Mouse (Mus musculus): ENCODE results near the gene Mapt.

Mapt gene

DNA sequence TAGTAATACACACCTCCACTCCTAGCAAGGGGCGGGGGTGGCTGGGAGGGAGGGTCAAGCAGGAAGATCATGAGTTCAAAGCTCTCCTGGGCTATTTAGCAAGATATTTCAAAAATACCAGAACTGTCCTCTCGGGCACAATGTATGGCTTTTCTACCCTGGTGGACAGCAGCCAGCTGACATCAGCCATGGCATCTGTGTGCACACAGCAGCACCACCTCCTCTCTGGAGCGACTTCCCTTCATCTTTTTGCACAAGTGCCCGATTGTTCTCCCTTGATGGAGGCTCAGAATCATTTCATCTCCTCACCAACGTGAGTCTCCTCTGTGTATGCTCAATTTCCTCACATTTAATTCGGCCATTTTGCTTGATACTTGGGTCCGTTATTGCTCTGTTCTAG, 44.6 kb downstream of the Mapt start:
- no peak for DNase-seq (ENCODE audit: low spot score)

DNA sequence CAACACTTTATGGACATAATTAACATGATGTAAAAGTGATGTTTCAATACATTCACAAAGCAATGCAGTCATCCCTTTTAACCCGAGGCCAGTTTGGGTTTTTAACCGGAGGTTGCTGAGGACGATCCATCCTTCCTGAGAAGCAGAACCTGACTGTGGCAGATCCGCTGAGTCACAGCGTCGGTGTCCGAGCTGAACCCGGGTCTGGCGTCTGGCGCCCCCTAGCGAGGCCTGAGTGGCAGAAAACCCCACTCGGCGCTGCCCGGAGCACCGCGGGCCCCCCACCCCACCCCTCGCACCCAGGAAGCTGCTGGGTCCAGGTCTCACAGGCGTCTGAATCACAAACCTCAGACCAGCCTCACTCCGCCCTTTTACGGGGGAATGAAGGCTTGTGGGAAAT, 47.0 kb downstream of the Mapt start:
- DNase-seq (ENCODE audit: low spot score), result no peak

- no peak for DNase-seq (ENCODE audit: low spot score)
These were observed 47.9 kb downstream of the Mapt start for GRCm38 (mm10) chr11:104279049-104279448.

GRCm38 (mm10) chr11:104279538-104279937, 48.3 kb downstream of the Mapt start:
- DNase-seq (ENCODE audit: low spot score), result peak; percentile 58

DNA sequence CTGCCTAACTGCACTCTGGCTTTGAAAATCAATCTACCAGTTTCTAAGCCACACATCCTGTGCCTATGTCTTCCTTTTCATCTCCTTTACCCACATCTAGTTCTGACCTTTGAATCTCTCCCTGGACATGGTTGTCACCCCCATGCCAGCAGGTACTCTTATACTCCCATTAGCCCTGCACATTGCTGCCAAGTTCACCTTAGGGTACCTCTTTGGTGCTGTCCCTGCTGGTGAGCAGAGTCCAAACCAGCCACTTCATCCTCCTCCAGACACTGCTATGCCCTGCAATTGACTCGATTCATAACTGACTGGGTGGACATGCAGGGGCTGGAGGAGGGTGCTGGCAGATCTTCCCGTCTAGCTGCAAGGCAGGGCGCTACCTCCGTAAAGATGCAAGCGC, 50.3 kb downstream of the Mapt start:
- no peak for DNase-seq (ENCODE audit: low spot score)

GRCm38 (mm10) chr11:104287113-104287512, 55.9 kb downstream of the Mapt start:
- DNase-seq (ENCODE audit: low spot score), result no peak

GRCm38 (mm10) chr11:104288835-104289198, 57.6 kb downstream of the Mapt start:
- DNase-seq (ENCODE audit: low spot score), result peak; percentile 57

DNA sequence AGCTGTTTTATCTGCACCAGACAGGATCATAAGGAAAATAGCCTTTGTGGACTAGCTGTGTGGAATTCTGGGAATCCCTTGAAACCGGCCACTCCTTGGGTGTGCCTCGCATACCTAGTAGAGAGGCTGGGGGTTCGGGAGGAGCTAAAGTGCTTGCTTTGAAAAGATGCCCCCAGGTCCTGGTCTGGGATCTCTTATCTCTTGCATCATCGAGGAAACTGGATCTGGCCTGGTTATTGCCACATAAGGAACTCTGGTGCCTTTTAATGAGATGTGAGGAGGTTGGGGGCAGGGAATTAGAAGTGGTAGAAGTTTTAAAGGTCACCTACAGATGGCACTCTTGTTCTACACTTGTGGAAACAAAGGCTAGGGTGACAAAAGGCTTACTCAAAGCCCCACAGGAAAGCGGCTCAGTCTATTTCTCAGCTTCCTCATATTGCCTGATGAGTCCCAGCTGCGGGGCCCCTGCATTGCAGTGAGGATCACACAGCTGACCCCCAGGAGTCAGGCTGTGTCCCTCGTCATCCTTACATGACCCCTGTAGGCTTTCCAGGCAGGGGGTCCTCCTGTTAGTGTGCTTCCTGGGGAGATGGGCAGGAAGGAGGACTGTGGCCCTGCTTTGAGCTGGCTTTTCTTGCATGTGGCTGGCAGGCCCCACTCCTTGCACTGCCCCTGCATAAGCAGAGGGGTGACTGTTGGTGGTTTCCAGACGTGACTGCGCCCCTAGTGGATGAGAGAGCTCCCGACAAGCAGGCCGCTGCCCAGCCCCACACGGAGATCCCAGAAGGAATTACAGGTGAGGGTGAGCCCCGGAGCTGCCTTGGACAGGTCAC, 58.2 kb downstream of the Mapt start:
- peak; percentile 87 for DNase-seq (ENCODE audit: low spot score)

DNA sequence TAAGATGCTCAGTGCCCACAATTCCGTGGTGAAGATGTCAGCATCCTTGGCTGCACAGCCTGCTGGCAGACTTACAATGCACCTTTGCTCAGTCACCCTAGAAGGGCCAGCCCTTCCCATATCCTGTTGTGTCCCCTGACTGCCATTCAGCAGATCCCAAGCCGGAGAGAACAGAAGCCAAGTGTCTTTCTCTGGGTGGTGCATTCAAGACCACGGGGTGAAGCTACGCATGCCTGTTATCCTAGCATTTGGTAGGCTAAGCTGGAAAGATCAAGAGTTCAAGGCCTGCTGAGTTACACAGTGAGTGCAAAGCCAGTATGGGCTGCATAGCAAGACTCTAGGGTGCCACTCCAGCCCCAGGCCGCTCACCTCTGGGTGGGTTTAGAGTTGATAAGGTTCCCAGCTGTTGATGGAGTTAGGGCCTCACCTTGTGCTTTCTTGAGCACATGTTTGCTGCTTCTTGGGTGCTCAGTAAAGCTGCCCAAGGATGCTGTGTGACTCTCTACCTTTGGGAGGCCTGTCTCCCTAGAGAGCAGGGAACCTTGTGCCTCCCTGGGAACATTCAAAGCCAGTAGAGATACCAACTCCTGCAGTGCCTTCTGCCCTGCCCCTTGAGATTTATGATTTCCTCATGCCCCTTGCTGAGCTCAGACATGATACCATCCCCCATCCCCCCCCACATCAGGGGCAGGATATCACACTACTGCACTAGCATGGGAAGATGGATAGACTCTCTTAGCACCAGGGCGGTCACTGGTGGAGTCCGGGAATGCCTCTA, 61.4 kb downstream of the Mapt start:
- no peak for DNase-seq (ENCODE audit: low spot score)

DNA sequence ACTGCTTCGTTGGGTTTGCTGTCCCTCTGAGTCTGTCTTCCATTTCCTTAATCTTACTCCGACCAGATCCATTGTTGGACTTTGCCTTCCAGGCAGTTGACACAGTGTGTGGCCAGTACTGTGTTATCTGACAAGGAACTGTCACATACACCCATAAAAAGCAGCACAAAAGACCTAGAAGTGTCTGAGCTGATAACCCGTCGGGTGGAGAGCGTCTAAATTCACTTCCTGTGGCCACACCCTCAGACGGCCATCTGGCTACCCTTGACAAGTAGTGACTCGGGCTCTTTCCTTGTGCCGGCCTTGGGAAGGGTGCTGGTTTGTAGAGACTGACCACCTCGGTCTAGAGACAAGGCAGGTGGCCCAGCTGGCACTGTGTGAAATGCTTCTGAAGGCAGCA, 62.1 kb downstream of the Mapt start:
- DNase-seq (ENCODE audit: low spot score), result no peak

DNA sequence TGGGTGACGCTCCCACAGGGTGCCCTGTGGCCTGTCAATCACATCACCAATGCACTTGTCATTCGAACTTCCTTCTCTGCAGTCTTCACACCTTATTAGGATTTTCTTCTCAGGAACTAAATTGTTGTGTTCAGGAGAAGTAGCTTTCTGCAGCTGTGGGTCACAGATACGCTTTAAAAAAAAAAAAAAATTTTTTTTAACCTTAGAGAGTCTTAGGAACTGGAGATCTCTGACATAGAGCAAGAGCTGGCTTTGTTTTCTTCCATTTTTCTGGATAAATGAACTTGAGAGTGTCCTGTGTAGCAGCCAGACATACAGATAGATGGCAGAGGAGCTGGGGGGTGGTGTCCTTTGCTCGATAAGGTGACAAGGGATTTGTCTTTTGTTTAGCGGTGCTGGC, 64.0 kb downstream of the Mapt start:
- DNase-seq (ENCODE audit: low spot score), result no peak

DNA sequence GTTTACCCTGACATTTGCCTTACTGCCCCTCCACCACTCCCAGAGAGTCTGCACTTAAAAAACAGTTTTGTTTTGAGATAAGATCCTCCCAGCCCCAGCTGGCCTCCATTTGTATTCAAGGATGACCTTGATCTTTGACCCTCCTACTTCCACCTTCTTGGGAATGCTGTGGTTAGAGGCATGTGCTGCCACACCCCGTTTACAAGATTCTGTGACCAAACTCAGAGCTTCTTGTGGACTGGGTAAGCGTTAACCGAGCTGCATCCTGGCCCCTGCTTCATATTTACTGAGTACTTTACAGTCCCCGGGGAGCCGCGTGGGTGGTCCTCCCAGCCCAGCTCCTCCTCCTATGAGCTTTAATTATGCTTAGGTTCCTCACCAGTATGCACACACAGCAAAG, 64.5 kb downstream of the Mapt start:
- DNase-seq (ENCODE audit: low spot score), result no peak

DNA sequence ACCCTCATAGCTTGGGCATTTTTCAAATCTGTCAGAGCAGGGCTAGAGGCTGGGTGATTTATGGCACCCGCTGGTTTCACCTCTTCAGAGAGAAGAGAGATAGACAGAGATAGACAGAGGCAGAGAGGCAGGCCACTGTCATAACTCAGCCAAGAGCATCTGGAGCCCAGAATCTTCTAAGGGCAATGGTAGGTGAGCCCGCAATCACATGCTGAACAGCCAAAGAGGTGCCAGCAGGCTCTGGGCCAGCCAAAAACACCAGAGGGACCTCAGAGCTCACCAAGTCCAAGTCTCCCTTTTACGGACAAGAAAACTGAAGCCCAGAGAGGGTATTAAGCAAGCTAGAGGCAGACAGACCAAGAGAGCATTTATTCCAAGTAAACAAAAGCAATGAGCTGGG, 66.5 kb downstream of the Mapt start:
- DNase-seq (ENCODE audit: low spot score), result no peak

DNA sequence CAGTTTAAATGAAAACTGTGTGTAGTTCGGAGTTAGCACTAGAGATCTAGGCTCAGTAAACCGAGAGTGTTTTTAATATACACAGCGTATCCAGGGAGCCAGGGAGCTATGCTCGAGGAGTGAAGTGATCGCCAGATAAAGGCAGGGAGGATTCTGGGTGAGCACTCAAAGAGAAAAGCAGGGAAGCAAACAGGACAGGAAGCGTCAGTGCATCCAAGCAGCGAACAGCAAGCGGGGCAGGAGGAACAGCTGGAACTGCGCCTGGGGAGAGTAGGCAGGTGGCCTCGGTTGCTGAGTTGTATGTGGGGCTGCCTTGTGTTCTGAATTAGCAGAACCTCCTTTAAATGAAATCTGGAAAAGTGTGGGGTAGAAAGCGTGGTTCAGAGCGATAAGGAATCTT, 71.4 kb downstream of the Mapt start:
- peak; percentile 41 for DNase-seq (ENCODE audit: low spot score)

GRCm38 (mm10) chr11:104303088-104303960, 72.1 kb downstream of the Mapt start:
- peak; percentile 78 for DNase-seq (ENCODE audit: low spot score)

DNA sequence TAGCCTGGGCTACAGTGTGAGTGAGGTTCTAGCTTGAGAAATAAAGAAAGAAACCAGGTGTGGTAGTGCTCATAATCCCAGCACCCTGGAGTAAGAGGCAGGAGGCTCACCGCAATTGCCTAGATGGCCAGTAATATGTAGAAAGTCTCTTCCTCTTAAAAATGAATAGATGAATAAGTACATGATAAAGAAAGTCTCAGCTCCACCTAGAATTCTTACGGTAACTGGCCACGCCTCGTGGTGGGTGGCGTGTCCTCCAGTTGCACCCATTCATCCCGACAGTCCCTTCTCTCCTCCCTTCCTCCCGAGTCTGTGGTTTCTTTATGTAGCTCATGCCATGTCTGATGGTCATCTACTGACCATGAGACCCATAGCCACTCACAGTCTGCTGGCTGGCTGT, 74.5 kb downstream of the Mapt start:
- DNase-seq (ENCODE audit: low spot score), result no peak

GRCm38 (mm10) chr11:104306483-104306882, 75.3 kb downstream of the Mapt start:
- no peak for DNase-seq (ENCODE audit: low spot score)

- DNase-seq (ENCODE audit: low spot score), result peak; percentile 31
These were observed 75.9 kb downstream of the Mapt start for GRCm38 (mm10) chr11:104307136-104307535.

DNA sequence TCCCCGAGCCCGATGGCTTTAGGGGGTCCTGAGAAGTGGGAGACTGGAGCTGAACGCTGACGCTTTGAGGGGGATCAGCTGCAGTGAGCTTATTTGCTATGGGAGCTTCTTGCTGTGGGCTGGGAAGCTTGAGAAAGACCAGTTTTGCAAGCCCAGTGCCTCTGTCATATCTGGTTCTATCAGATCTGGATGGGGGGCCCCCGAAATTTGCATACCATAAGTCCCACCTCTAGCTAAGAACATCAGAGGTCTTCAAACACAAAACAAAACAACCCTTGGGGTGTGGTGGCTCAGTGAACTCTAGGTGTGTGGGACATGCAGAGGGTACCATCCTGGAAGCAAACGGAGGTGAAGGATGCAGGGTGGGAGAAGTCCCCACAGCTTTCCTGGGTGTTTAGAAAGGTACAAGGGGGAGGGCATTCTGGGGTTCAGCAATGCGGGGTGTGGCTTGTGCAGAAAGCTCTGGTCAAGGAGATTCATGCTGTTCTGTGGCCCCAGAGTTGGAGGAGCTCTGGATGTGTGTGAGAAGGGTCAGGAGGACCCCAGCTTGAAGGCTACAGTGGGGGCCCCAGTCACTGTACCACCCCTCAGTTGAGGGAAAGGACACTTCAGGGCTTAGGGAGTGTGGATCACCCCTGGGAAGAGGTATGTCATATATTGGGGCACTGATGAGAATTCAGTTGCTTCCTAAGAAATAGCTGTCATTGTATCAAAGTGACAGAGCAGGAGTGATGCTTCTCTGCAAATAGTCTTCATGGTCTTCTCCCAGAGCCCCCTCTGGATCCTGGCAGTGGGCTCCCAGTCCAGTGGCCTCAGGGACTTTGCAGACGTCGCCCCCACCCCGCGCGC, 78.4 kb downstream of the Mapt start:
- no peak for DNase-seq (ENCODE audit: low spot score)

DNA sequence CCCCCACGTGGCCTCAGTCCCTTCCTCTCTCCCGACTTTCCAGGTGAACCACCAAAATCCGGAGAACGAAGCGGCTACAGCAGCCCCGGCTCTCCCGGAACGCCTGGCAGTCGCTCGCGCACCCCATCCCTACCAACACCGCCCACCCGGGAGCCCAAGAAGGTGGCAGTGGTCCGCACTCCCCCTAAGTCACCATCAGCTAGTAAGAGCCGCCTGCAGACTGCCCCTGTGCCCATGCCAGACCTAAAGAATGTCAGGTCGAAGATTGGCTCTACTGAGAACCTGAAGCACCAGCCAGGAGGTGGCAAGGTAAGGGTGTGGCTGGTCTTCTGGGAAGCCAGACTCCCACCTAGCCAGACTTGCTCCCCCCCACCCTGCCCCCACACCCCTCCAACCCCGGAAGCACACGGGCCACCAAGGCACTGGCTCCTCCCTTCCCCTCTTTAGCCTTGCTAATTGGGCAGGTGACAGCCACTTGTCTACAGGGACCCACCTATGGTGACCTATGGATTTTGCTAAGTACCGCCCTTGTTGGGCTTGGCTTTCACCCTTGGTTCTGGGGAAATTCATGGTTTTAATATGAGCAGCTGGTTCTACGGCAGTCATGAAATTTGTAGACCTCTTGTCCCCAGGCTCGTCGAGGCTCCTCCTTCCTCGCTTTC, 79.2 kb downstream of the Mapt start:
- DNase-seq (ENCODE audit: low spot score), result no peak

- DNase-seq (ENCODE audit: low spot score), result no peak
These were observed 80.5 kb downstream of the Mapt start for GRCm38 (mm10) chr11:104311643-104312042.
